Mouse (Mus musculus) small intestine, adult 2 months (tissue): Measurements from ENCODE around the gene Arhgap29.

Source experiments
- CTCF ChIP-seq: fragments of 200-500 bp; IDR thresholded peaks from 2 replicates; pipeline ENCODE4 v1.5.1; 2012; ENCODE audit warnings: low read depth, mild to moderate bottlenecking, control low read depth, inconsistent platforms, low read length, moderate library complexity, mixed read lengths; ENCODE audit not compliant: insufficient replicate concordance, insufficient read length; ENCODE audit errors: extremely low read depth
- POLR2A ChIP-seq: fragments of 200-500 bp; IDR thresholded peaks from 2 replicates; pipeline ENCODE4 v1.6.1; 2012; ENCODE audit warnings: low read depth, mild to moderate bottlenecking, control low read depth, inconsistent platforms, low read length, moderate library complexity

GRCm38 (mm10) chr3:121904476-121904875 is 47.9 kb upstream of the Arhgap29 start:
- TF ChIP-seq POLR2A (no peak), CTCF (no peak)
